Mouse (Mus musculus) thymus, postnatal 4 days (tissue): ENCODE data around the gene Hmgb1.

Experiments used
- DNase-seq: peaks from one replicate; pipeline ENCODE4 v3.0.0; 2021

Hmgb1 gene

DNA sequence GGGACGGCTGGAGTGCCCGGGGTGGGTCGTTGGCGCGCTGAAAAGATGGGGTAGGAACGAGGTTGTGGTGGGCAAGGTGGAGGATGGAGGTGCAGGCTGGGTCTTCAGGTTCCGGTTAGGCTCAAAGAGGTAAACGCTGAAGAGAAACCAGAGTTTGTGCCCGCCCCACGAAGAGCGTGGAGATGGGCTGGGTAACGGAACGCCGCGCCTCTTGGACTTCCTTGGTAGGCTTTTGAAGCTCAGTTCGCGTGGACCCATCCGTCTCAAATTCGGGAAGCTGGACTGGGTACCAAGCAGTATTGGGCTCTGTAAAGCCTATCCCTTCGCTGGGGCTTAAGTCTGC, 526 bp upstream of the Hmgb1 start:
- DNase-seq: peak; percentile 72

DNA sequence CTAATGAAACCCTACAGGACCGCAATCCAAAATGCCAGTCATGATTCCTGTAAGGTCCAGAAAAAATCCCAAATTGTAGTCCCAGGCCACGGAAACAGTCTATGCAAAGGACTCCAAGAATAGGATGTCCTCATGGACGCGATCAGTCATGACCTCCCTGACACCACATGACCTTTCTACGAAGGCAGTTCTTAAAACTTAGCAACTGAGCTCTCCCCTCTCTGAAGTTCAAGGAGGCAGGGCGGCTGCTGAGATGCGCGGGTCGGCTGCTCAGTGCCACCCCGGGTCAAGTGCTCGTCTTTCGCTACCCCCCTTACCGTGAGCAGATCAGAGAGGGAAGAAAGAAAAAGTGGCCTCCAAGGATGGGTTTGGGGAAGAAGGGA, 577 bp downstream of the Hmgb1 start:
- no peak for DNase-seq

GRCm38 (mm10) chr5:149183122-149183521, 1.2 kb downstream of the Hmgb1 start:
- no peak for DNase-seq

DNA sequence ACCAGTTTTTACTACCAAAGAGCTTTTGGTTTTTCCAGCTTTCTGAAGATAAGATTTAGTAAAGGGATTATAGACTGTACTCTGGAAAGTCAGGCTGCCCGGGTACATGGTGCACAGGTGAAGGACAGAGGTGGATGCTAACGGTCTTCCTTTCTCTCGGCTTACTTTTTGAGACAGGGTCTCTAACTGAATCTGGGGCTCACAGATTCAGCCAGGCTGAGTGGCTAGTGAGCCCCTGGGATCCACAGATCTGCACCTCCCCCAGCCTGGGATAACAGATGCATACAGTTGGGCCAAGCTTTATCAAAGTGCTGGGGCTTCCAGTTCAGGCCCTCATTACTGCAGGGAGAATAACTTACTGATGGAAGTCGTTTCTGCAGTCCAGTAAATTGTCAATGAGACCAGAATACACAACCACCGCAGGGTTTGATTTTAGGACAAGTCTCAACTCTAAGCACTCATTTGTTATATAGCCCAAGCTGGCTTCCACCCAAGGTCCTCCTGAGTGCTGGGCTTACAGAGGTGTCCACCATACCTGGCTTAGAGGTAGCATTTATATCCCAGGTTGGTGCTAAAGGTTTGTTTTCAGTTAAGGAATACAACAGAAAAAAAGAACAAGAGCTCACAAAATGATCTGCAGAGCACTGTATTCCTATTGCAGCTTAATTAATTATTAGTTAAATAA, 2.0 kb downstream of the Hmgb1 start:
- DNase-seq: no peak

DNA sequence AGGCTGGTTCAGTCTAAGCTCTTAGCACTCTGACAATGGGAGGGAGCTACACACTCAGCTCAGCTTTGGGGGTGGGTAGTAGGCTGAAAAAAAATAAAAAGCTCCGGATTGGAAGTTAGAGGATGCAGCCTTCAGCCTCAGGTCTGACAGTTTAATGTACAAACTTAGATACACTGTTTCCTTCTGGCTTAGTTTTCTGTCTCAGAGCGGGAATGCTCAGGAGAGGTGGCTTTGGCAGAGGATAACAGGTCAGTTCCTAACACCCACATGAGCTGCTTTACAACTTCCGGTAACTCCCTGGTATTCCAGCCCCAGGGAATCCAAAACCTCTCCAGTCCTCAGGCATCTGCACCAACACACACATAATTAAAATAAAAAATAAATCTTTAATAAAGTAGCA, 4.5 kb downstream of the Hmgb1 start:
- no peak for DNase-seq

GRCm38 (mm10) chr5:149178095-149178494, 6.2 kb downstream of the Hmgb1 start:
- no peak for DNase-seq

- DNase-seq: no peak
Measured at GRCm38 (mm10) chr5:149175736-149176135, 8.6 kb downstream of the Hmgb1 start.

DNA sequence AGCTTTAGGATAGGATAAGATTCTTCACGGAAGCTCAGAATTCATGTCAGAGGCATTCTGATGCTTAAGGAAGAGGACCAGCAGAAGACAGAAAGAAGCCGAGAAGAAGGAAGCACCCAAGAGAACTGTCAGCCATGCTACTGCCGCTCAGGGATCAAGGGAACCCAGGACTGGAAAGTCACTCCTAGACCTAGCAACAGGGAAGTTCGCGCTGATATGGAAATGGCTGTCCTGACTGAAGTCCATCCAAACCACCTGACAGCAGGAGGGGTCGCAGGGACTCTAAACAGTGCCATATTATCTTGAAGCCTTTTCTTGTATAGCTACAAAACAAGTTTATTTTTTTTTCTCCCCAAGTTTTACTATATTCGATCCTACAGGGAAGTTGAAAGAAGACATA, 9.8 kb downstream of the Hmgb1 start:
- DNase-seq: no peak

- peak; percentile 30 for DNase-seq
Measured at GRCm38 (mm10) chr5:149172246-149172645, 12.0 kb downstream of the Hmgb1 start.

GRCm38 (mm10) chr5:149170841-149171588, 13.3 kb downstream of the Hmgb1 start:
- DNase-seq: no peak

GRCm38 (mm10) chr5:149168816-149169215, 15.5 kb downstream of the Hmgb1 start:
- no peak for DNase-seq

DNA sequence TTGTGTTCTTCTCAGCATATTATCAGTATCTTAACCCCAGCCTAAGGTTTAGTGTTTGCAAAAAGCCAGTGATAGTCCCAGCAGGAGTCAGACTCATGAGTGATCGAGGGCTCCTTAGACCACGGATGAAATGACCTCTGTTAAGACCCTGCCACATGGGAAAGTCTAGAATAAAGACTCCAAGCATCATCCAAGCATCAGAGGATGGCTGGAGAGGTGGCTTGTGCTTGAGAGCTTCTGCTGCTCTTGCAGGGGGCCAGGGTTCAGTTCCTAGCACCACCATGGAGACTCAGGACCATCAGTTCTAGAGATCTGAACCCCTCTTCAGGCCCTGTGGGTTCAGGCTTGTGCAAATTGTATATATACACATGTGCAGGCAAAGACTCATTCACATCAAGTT, 16.2 kb downstream of the Hmgb1 start:
- DNase-seq: no peak

- DNase-seq: no peak
Measured at GRCm38 (mm10) chr5:149166011-149166410, 18.3 kb downstream of the Hmgb1 start.

DNA sequence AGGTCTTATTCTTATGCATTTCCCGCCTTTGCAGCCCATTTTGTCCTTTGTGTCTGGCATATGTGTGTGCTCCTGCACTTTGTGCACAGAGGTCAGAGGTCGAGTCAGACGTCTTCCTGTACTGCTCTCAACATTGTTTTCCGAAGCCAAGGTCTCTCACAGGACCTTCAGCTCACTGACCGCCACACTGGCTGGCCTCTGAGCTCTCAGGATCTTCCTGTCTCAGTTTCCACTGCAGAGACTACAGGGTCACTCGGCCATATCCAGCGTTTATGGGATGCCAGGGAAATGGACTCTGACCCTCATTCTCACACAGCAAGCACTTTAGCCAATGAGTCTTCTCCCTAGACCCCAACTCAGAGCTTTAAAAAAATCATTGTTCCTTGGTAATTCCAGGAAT, 19.4 kb downstream of the Hmgb1 start:
- DNase-seq: no peak

DNA sequence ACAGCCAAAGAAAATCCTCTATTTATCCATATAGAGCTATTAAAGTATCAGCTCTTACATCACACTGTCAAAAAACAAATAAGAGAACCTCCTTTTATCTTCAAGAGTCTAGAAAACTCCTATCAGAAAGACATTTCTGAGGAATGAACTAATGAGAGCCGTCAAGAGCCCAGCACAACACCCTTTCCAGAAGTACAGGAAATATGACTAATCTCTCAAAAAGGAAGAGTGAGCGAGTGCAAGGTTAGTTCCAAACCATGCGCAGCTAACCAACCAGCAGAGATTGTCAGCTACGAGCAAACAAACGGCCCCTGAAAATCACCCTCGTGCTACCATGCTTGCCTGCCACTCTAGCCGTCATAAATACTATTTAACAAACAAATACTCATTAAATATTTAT, 21.4 kb downstream of the Hmgb1 start:
- DNase-seq: no peak

DNA sequence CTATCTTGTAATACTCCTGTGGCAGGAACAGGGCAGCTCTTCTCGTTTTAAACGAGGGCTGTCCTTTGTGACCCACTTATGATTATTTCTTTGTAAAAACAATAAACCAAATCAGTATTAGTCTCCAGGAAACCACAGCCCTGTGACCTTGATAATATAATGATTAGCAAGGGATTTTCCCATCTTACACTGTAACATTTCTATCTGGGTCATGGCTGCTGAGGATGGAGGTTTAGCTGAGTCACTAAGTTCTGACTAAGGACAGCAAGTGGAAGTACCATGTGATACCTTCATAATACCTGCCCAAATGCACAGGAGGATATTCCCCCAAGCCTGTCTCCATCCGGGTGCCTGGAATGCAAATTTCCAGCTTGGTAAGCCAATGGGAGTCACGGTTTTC, 23.8 kb downstream of the Hmgb1 start:
- no peak for DNase-seq

GRCm38 (mm10) chr5:149159021-149159420, 25.3 kb downstream of the Hmgb1 start:
- DNase-seq: no peak

DNA sequence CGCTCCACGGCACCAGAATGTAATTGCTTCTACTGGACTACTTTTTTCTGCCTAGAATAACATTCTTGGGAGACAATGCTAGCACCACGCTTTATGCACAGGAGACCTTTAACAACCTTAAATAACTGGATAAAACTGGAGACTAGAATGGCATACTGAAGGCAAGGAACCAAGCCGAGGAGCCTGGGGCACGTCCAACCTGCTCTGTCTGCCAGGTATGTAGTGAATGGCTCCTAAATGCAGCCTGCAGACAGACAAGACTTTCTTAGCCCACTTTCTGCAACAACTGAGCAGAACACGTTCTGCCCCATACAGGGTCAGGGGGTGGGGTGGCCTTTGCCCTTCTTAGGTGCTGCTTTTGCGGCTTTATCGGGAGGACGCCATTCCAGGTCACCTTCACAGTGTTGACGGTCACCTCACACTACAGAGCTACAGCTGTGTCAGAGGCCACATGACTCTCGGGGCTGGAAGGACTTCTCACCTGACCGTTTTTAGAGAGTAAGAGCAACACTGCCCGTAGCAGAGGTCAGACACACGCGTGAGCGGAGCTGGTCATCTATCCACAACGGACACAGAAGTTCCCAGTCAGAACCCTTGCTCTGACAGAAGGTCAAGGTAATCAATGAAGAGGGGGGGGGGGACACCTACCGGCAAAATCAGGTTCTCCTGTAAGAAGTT, 27.3 kb downstream of the Hmgb1 start:
- DNase-seq: no peak

GRCm38 (mm10) chr5:149152774-149153155, 31.5 kb downstream of the Hmgb1 start:
- DNase-seq: no peak

DNA sequence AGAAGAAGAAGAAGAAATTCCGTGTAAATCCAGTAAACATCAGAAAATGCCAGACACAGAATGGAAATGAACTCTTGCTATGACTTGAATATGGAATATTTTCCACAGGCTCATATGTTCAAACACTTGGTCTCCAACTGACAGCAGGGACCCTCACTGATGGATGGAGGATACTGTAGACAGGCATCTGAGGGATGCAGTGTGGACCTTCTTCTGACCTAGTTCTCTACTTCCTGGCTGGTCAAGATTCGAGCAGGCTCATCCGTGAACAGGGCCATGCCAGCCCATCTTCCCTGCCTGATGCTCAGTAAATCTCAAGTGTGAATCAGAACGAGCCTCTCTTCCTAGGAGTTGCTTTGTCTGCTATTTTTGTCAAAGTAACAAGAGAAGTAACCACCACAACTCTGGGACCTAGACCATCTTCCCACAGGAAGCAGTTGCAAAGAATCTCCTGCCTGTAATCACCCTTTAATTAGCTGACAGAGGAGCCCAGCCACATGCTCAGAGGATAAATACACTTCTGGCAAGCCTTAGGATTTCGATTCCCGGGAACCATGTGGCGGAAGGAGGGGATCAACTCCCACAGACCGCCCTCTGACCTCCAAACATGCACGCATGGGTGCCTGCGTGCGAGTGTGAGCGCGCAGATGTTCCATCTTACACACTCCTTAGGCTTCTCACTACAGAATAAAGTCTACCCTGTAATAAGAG, 32.1 kb downstream of the Hmgb1 start:
- no peak for DNase-seq

- no peak for DNase-seq
Measured at GRCm38 (mm10) chr5:149150882-149151281, 33.4 kb downstream of the Hmgb1 start.

- DNase-seq: peak; percentile 42
Measured at GRCm38 (mm10) chr5:149147386-149148000, 36.8 kb downstream of the Hmgb1 start.

- DNase-seq: peak; percentile 6
Measured at GRCm38 (mm10) chr5:149146691-149147090, 37.6 kb downstream of the Hmgb1 start.
